Mouse (Mus musculus): ENCODE results near the gene Ksr2. TPM values are rescaled to one million over a fixed set of nuclear protein-coding genes. Genes with fewer than 3 reads are reported as not detected.

Gene Ksr2
- total and polyA plus RNA-seq, 2 experiments from 2014 or later, result 8.9 to 14.5 TPM

GRCm38 (mm10) chr5:117780681-117781080, 366.9 kb downstream of the Ksr2 start, which contains the start of gene Nos1:
Nos1 (plus strand) TSS chr5:117781032.
- Histone ChIP-seq H3K27ac (ENCODE audit: low read depth, low read length) (no peak within 1 kb of the TSS), H3K27me3 (ENCODE audit: insufficient read depth, low read length) (no peaks in the 10 kb centered on the region), H3K4me2 (ENCODE audit: low read depth, low read length, poor library complexity, severe bottlenecking) (no peak within 1 kb of the TSS), H3K36me3 (ENCODE audit: insufficient read depth, low read length) (no peaks in the 10 kb centered on the region), H3K4me1 (ENCODE audit: insufficient read depth, low read length) (no peaks in the 10 kb centered on the region), H3K9me3 (ENCODE audit: low read length) (no peaks in the 10 kb centered on the region), H3K4me3 (ENCODE audit: low read depth, low read length) (no peak within 1 kb of the TSS), H3K9ac (replicated peaks; ENCODE audit: low read length, poor library complexity, severe bottlenecking) (no peak within 1 kb of the TSS)
- TF ChIP-seq CTCF (IDR thresholded peaks at IDR 0.05), result no peak
- DNase-seq (ENCODE audit: low spot score) (no peak), ATAC-seq (ENCODE audit: low FRiP score) (no peak)
- WGBS, result 39% methylated on average over 9 of the region's 10 CpGs

GRCm38 (mm10) chr5:117781178-117781577, 367.4 kb downstream of the Ksr2 start:
- no peak for TF ChIP-seq CTCF (IDR thresholded peaks at IDR 0.05)
- Histone ChIP-seq H3K9ac (replicated peaks; ENCODE audit: low read length, poor library complexity, severe bottlenecking) (no peak overlapping the region), H3K27ac (ENCODE audit: low read depth, low read length) (no peak overlapping the region), H3K36me3 (ENCODE audit: insufficient read depth, low read length) (no peaks in the 10 kb centered on the region), H3K27me3 (ENCODE audit: insufficient read depth, low read length) (no peaks in the 10 kb centered on the region), H3K4me2 (ENCODE audit: low read depth, low read length, poor library complexity, severe bottlenecking) (no peak overlapping the region), H3K9me3 (ENCODE audit: low read length) (no peaks in the 10 kb centered on the region), H3K4me1 (ENCODE audit: insufficient read depth, low read length) (no peaks in the 10 kb centered on the region), H3K4me3 (ENCODE audit: low read depth, low read length) (no peak overlapping the region)
- DNase-seq (ENCODE audit: low spot score), result no peak
- 54% methylated on average over 6 of the region's 6 CpGs for WGBS
- no peak for ATAC-seq (ENCODE audit: low FRiP score)

GRCm38 (mm10) chr5:117790071-117790470, 376.3 kb downstream of the Ksr2 start:
- no peaks in the 10 kb centered on the region for H3K9me3 ChIP-seq (ENCODE audit: low read length)
- H3K9ac ChIP-seq (replicated peaks; ENCODE audit: low read length, poor library complexity, severe bottlenecking), result no peak overlapping the region
- no peaks in the 10 kb centered on the region for H3K36me3 ChIP-seq (ENCODE audit: insufficient read depth, low read length)
- DNase-seq (ENCODE audit: low spot score) (no peak), ATAC-seq (ENCODE audit: low FRiP score) (no peak)
- H3K4me3 ChIP-seq (ENCODE audit: low read depth, low read length), result no peak overlapping the region
- WGBS, result 76% methylated on average over 6 of the region's 6 CpGs
- no peak overlapping the region for H3K4me2 ChIP-seq (ENCODE audit: low read depth, low read length, poor library complexity, severe bottlenecking)
- no peaks in the 10 kb centered on the region for H3K4me1 ChIP-seq (ENCODE audit: insufficient read depth, low read length)
- TF ChIP-seq CTCF (IDR thresholded peaks at IDR 0.05), result no peak
- H3K27me3 ChIP-seq (ENCODE audit: insufficient read depth, low read length), result no peaks in the 10 kb centered on the region
- H3K27ac ChIP-seq (ENCODE audit: low read depth, low read length), result no peak overlapping the region

- no peak overlapping the region for H3K27ac ChIP-seq (ENCODE audit: low read depth, low read length)
- WGBS, result 33% methylated on average over 14 of the region's 14 CpGs
- H3K9me3 ChIP-seq (ENCODE audit: low read length), result no peaks in the 10 kb centered on the region
- no peak overlapping the region for H3K4me3 ChIP-seq (ENCODE audit: low read depth, low read length)
- ATAC-seq (ENCODE audit: low FRiP score) (0 out of 2 replicates have a peak, but pooled peaks have one; percentile 38), DNase-seq (ENCODE audit: low spot score) (peak; percentile 16)
- H3K36me3 ChIP-seq (ENCODE audit: insufficient read depth, low read length), result no peaks in the 10 kb centered on the region
- no peaks in the 10 kb centered on the region for H3K27me3 ChIP-seq (ENCODE audit: insufficient read depth, low read length)
- no peaks in the 10 kb centered on the region for H3K4me1 ChIP-seq (ENCODE audit: insufficient read depth, low read length)
- no peak for TF ChIP-seq CTCF (IDR thresholded peaks at IDR 0.05)
- no peak overlapping the region for H3K4me2 ChIP-seq (ENCODE audit: low read depth, low read length, poor library complexity, severe bottlenecking)
- H3K9ac ChIP-seq (replicated peaks; ENCODE audit: low read length, poor library complexity, severe bottlenecking), result no peak overlapping the region
These were observed 378.1 kb downstream of the Ksr2 start for GRCm38 (mm10) chr5:117791875-117792274.

GRCm38 (mm10) chr5:117800849-117801248, 387.0 kb downstream of the Ksr2 start:
- WGBS, result 82% methylated on average over 9 of the region's 9 CpGs
- Histone ChIP-seq H3K4me3 (ENCODE audit: low read depth, low read length) (no peak overlapping the region), H3K9ac (replicated peaks; ENCODE audit: low read length, poor library complexity, severe bottlenecking) (no peak overlapping the region), H3K36me3 (ENCODE audit: insufficient read depth, low read length) (no peaks in the 10 kb centered on the region), H3K27me3 (ENCODE audit: insufficient read depth, low read length) (no peaks in the 10 kb centered on the region), H3K4me1 (ENCODE audit: insufficient read depth, low read length) (no peaks in the 10 kb centered on the region), H3K27ac (ENCODE audit: low read depth, low read length) (no peak overlapping the region), H3K9me3 (ENCODE audit: low read length) (no peaks in the 10 kb centered on the region), H3K4me2 (ENCODE audit: low read depth, low read length, poor library complexity, severe bottlenecking) (no peak overlapping the region)
- ATAC-seq (ENCODE audit: low FRiP score), result no peak
- TF ChIP-seq CTCF (IDR thresholded peaks at IDR 0.05), result no peak
- DNase-seq (ENCODE audit: low spot score), result no peak

GRCm38 (mm10) chr5:117802071-117802521, 388.3 kb downstream of the Ksr2 start:
- Histone ChIP-seq H3K4me1 (ENCODE audit: insufficient read depth, low read length) (no peaks in the 10 kb centered on the region), H3K4me3 (ENCODE audit: low read depth, low read length) (no peak overlapping the region), H3K4me2 (ENCODE audit: low read depth, low read length, poor library complexity, severe bottlenecking) (no peak overlapping the region), H3K27me3 (ENCODE audit: insufficient read depth, low read length) (no peaks in the 10 kb centered on the region), H3K36me3 (ENCODE audit: insufficient read depth, low read length) (no peaks in the 10 kb centered on the region), H3K27ac (ENCODE audit: low read depth, low read length) (no peak overlapping the region), H3K9me3 (ENCODE audit: low read length) (no peaks in the 10 kb centered on the region), H3K9ac (replicated peaks; ENCODE audit: low read length, poor library complexity, severe bottlenecking) (no peak overlapping the region)
- DNase-seq (ENCODE audit: low spot score), result no peak
- ATAC-seq (ENCODE audit: low FRiP score), result no peak
- no peak for TF ChIP-seq CTCF (IDR thresholded peaks at IDR 0.05)
- 87% methylated on average over 11 of the region's 11 CpGs for WGBS
